Mouse (Mus musculus): Measurements from ENCODE around the gene Fgfr2. TPM values are rescaled to one million over a fixed set of nuclear protein-coding genes. Genes with fewer than 3 reads are reported as not detected.

Gene Fgfr2
- total RNA-seq, 4 experiments from 2014 or later, result 1.1 to 1.9 (median 1.4) TPM

DNA sequence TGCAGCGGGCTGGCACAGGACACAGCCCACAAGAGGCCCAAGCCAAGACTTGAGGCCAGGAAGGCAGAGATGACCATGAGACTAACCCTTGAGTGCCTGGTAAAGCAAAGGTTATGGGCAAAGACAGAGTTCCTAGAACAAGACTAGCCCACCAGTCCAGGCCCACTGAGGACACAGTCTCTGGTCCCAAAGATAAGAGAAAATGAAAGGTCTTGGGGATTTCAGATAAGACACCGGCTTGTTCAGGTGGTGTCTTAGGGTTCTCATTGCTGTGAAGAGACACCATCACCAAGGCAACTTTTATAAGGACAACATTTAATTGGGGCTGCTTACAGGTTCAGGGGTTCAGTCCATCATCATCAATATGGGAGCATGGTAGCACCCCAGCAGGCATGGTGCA lies 779.2 kb downstream of the Fgfr2 start:
- no peak for DNase-seq (ENCODE audit: low spot score)

GRCm38 (mm10) chr7:132343146-132343545 lies 780.0 kb downstream of the Fgfr2 start:
- no peak for DNase-seq (ENCODE audit: low spot score)

- DNase-seq (ENCODE audit: low spot score), result peak; percentile 42
Measured at GRCm38 (mm10) chr7:132339041-132339839, 783.9 kb downstream of the Fgfr2 start.

- peak; percentile 75 for DNase-seq (ENCODE audit: low spot score)
Measured at GRCm38 (mm10) chr7:132338350-132338749, 784.8 kb downstream of the Fgfr2 start.

DNA sequence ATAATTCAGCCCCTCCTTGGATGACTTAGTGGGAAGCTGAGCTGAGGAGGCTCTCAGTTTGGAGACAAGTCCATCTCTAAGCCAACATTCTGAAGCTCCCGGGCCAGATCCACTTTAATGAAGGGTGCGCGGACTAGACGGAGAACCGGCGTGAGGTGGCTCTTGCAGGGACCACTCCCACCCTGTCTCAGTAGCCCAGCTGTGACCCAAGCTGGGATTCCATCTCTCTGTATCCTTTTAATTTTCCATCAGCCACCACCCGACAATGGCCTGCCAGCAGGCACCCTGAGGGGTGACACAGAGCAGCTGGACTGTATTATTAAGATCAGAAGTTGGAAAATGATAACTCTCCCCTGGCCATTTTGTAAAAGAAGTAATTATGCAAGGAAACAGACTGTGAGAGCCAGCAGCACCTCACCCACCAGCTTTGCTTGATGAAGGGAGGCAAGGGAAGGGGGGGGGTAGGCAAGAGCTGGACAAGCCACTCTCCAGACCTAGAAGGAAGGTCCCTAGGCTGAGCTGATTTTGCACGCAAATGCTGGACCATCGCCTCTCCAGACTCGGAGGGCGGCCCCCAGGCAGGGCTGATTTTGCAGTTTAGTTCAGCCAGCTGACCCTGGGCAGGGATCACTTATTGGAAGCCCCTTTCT lies 785.8 kb downstream of the Fgfr2 start:
- no peak for DNase-seq (ENCODE audit: low spot score)

- DNase-seq (ENCODE audit: low spot score), result no peak
Measured at GRCm38 (mm10) chr7:132336781-132337180, 786.4 kb downstream of the Fgfr2 start.

GRCm38 (mm10) chr7:132335367-132335766 lies 787.8 kb downstream of the Fgfr2 start:
- no peak for DNase-seq (ENCODE audit: low spot score)

DNA sequence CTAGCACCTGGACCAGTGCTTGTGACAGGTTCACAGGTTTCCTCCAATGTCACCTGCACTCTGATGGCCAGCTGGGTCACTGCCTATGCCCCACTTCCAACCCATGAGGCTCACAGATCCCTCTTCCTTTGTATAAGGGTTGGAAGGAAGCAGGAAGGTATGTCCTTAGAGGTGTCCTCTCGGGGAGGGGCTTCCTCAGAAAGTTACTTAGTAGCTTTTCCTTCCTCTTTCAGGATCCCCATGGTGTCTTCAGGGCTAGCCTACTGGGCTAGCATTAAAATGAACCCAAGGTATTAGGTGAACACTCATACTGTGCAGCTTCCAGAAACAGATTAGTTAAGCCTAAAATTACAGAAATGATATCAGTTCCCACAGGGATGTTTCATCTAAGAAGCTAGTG lies 790.1 kb downstream of the Fgfr2 start:
- DNase-seq (ENCODE audit: low spot score), result no peak

DNA sequence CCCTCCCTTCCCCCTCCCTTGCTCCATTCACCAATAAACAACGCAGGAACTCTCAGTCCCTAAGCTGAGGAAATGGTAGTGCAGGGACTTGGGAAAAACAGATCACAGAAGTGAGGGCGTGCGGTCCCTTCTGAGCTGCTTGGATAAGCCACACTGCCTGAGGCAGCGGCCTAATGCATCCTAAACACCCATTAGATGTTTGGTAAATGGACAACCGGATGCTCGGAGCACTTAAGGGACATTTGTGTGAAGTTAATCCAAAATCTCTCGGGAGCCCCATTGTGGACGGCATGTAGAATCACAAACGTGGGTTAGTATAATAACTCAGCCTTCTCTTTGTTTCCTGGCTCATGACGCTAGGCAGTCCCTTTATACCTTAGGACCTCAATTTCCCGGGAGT lies 791.0 kb downstream of the Fgfr2 start:
- DNase-seq (ENCODE audit: low spot score), result no peak

GRCm38 (mm10) chr7:132330179-132330578 lies 793.0 kb downstream of the Fgfr2 start:
- DNase-seq (ENCODE audit: low spot score), result no peak

- DNase-seq (ENCODE audit: low spot score), result no peak
Measured at GRCm38 (mm10) chr7:132328648-132329047, 794.5 kb downstream of the Fgfr2 start.

- peak; percentile 57 for DNase-seq (ENCODE audit: low spot score)
Measured at GRCm38 (mm10) chr7:132325549-132326331, 797.4 kb downstream of the Fgfr2 start.

DNA sequence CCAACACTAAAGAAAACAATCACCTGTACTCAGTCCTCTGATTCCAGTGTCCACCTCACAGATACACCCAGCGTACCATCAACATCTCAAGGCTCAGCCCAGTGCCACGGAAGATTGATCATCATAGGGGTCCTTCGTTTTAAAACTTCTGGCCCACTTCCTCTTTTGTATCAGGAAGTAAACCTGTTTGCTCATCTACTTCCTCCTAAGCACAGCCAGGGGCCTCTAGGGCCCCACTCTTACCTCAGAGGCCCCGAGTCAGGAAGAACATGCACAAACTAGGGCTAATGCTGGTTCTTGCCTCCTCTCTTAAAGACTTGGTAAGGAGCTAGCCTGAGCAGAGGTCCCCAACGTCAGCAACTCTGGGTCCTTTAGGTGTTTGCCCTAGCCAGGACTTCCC lies 799.7 kb downstream of the Fgfr2 start:
- no peak for DNase-seq (ENCODE audit: low spot score)

GRCm38 (mm10) chr7:132321392-132321958 lies 801.7 kb downstream of the Fgfr2 start:
- no peak for DNase-seq (ENCODE audit: low spot score)

DNA sequence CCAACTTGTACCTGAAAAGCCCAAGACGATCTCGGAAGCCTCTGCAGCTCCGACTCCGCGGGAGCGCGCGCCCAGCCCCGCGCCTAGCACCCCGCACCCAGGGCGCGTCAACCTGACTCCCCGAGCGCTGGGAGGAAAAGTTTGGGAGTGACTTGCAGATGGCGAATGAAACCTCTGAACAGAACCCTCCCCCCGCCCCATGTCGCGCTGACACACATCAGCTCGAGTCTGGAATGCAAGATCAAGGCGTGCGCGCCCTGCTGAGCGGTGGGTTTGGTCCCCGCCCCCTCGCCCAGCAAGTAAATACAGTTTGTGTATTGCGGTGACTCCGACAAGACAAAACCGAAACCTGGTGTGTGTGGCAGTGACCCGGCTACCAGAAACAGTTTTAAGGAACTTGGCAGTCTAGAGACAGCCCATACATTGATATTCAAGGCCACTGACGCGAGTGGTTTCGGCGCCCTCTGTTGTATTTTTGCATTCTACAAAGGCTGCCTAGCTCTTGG lies 806.1 kb downstream of the Fgfr2 start, which contains the start of gene Chst15:
TSS of gene Chst15 (minus strand) at position 193 of the 506 bp plus-strand sequence.
- no peak for DNase-seq (ENCODE audit: low spot score)

DNA sequence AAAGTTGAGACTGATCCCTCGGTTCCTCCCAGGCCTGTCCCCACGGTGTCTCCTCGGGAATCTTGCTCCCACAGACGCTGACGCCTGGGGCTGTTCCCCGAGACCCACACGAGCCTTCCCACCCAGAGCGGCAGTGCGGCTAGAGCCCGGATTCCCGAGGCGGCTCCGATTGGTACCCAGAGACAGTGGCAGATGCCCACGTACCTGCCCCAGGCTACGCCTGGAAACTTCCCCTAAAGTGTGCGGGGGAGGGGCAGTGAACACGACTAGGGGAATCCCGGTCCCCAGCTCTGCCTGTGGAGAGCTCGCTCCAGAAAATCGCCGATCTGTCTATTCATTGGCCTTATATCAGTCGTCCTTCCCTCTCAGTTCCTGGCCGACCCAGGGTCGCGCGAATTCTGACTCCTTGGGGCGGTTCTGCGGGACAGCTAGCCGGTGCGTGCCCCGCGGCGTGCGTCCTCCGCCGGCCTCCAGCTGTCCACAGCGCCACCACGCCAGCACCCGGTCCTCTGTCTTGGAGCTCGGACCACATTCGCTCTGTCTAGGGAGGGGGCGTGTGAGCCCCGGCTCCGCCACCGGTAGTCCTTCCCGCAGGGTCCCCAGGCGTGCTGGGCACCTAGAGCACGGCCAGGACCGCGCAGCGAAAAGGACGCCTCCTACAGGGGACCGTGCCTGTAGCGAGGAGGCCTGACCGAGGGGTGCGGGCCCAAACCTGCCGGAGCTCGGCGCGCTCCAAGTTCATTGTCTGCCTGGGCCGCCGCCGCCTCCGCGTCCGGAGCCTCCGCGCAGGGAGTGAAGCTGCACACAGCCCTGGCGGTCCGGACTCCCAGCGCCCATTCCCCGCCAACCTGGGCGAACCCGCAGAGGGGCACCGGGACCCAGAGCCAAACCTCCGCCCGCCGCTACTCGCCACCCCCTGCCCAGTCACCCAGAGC lies 806.8 kb downstream of the Fgfr2 start:
- peak; percentile 47 for DNase-seq (ENCODE audit: low spot score)

DNA sequence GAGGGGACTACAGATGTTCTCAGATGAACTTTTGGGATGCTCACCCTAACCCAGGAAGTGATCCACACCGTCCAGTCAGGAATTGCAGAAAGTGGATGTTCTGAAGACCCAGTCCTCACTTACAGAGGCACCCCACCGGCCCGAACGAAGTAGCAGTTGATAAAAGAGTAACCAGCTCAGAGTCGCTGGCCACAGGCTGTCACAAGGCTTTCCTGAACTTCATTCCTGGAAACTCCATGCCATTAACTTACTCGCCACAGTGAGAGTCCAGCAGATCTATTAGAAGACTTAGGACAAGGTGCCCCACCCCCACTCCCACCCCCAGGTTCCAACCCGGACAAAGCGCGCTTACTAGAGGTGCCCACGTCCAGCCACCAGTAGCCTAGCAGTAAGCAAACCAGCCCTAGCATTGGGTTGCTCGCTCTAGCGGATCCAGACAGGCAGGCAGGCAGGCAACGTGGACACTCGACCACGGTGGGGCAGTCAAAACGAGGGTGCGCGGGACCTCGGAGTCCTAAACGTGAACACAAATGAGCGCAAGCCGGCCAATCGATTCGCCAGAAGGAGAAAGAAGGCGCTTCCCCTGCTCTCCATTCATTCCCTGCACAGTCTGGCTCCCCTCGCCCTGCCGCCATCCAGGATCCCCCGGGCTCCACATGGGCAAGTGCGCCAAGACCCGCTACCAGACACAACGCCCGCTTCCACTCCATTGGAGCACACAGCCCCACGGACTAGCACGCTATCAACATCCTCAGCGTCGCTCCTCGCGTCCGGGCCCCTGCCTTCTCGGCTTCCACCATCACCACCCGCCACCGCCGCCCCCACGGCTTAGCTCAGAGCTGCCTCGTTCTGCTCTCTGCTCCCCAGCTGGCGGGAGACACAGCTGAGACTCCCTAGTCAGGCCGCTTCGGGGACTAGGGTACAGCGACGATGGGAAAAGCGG lies 807.7 kb downstream of the Fgfr2 start:
- DNase-seq (ENCODE audit: low spot score), result peak; percentile 64

GRCm38 (mm10) chr7:132312396-132312795 lies 810.8 kb downstream of the Fgfr2 start:
- no peak for DNase-seq (ENCODE audit: low spot score)

- DNase-seq (ENCODE audit: low spot score), result no peak
Measured at GRCm38 (mm10) chr7:132308537-132309191, 814.5 kb downstream of the Fgfr2 start.
